Mouse (Mus musculus) testis, adult 2 months (tissue): ENCODE results near the gene Lrrc75a. TPM values are rescaled to one million over a fixed set of nuclear protein-coding genes. Genes with fewer than 3 reads are reported as not detected.

Experiments
- H3K27ac ChIP-seq: fragments of 200-500 bp; 2 replicates; pipeline ENCODE4 v1.5.1; 2012; ENCODE audit warnings: low read depth, low read length; ENCODE audit not compliant: control insufficient read depth, insufficient read depth
- H3K27me3 ChIP-seq: fragments of 200-500 bp; 2 replicates; pipeline ENCODE4 v1.6.1; 2012; ENCODE audit warnings: mild to moderate bottlenecking, low read length, moderate library complexity; ENCODE audit not compliant: control insufficient read depth, insufficient read depth
- H3K36me3 ChIP-seq: fragments of 200-500 bp; 2 replicates; pipeline ENCODE4 v1.6.1; 2012; ENCODE audit warnings: mild to moderate bottlenecking, low read length; ENCODE audit not compliant: control insufficient read depth, insufficient read depth
- H3K4me1 ChIP-seq: fragments of 200-500 bp; 2 replicates; pipeline ENCODE4 v1.6.1; 2012; ENCODE audit warnings: low read length; ENCODE audit not compliant: control insufficient read depth, insufficient read depth
- H3K4me3 ChIP-seq: fragments of 200-500 bp; 2 replicates; pipeline ENCODE4 v1.5.1; 2012; ENCODE audit warnings: low read depth, mild to moderate bottlenecking, low read length, moderate library complexity, mixed read lengths; ENCODE audit not compliant: control insufficient read depth
- CTCF ChIP-seq: fragments of 200-500 bp; IDR thresholded peaks from 2 replicates; pipeline ENCODE4 v1.5.1; 2012; ENCODE audit warnings: low read depth, mild to moderate bottlenecking, inconsistent platforms, low read length, moderate library complexity; ENCODE audit not compliant: control insufficient read depth, insufficient read depth, insufficient replicate concordance
- POLR2A ChIP-seq: fragments of 200-500 bp; IDR thresholded peaks from 2 replicates; pipeline ENCODE4 v1.6.1; 2012; ENCODE audit warnings: low read depth, mild to moderate bottlenecking, inconsistent platforms, low read length, moderate library complexity; ENCODE audit not compliant: control insufficient read depth
- polyA plus RNA-seq: library from polyadenylated mRNA; depleted of rRNA; stranded (reverse); fragments of >200 nt; gene quantifications from 2 replicates; pipeline ENCODE4 v1.2.3, GENCODE M21; 2012

The Lrrc75a gene
- polyA plus RNA-seq, 1 experiment: 8.0 TPM

- peak overlapping the region; percentile 99 for H3K4me3 ChIP-seq
- peak overlapping the region; percentile 88 for H3K27ac ChIP-seq
- no peaks in the 10 kb centered on the region for H3K27me3 ChIP-seq
- peaks cover 2% of the 10 kb centered on the region; the same call in 1 of the 2 replicates for H3K4me1 ChIP-seq
- H3K36me3 ChIP-seq: peaks cover 4% of the 10 kb centered on the region
- TF ChIP-seq POLR2A (no peak), CTCF (no peak)
Observed at GRCm38 (mm10) chr11:62601732-62602618, 46.3 kb downstream of the Lrrc75a start.

- Histone ChIP-seq H3K27me3 (no peaks in the 10 kb centered on the region), H3K27ac (no peak overlapping the region), H3K4me3 (no peak overlapping the region), H3K36me3 (no peaks in the 10 kb centered on the region), H3K4me1 (peaks cover 2% of the 10 kb centered on the region; the same call in 1 of the 2 replicates)
- TF ChIP-seq POLR2A: no peak
- TF ChIP-seq CTCF: no peak
Observed at GRCm38 (mm10) chr11:62598571-62598970, 49.8 kb downstream of the Lrrc75a start.

- H3K4me1 ChIP-seq: no peaks in the 10 kb centered on the region
- H3K27ac ChIP-seq: no peak overlapping the region
- no peaks in the 10 kb centered on the region for H3K27me3 ChIP-seq
- TF ChIP-seq CTCF (no peak), POLR2A (no peak)
- H3K4me3 ChIP-seq: no peak overlapping the region
- no peaks in the 10 kb centered on the region for H3K36me3 ChIP-seq
Observed at GRCm38 (mm10) chr11:62591904-62592575, 56.3 kb downstream of the Lrrc75a start.

GRCm38 (mm10) chr11:62591026-62591425, 57.3 kb downstream of the Lrrc75a start:
- Histone ChIP-seq H3K36me3 (no peaks in the 10 kb centered on the region), H3K27ac (no peak overlapping the region), H3K4me3 (no peak overlapping the region), H3K4me1 (no peaks in the 10 kb centered on the region), H3K27me3 (no peaks in the 10 kb centered on the region)
- TF ChIP-seq CTCF: no peak

GRCm38 (mm10) chr11:62589391-62589790, 58.9 kb downstream of the Lrrc75a start:
- Histone ChIP-seq H3K27me3 (no peaks in the 10 kb centered on the region), H3K4me3 (no peak overlapping the region), H3K27ac (no peak overlapping the region), H3K36me3 (no peaks in the 10 kb centered on the region), H3K4me1 (no peaks in the 10 kb centered on the region)
- TF ChIP-seq POLR2A: no peak

- H3K36me3 ChIP-seq: no peaks in the 10 kb centered on the region
- H3K4me3 ChIP-seq: no peak overlapping the region
- no peaks in the 10 kb centered on the region for H3K4me1 ChIP-seq
- H3K27ac ChIP-seq: no peak overlapping the region
- TF ChIP-seq CTCF (no peak), POLR2A (no peak)
- H3K27me3 ChIP-seq: no peaks in the 10 kb centered on the region
Observed at GRCm38 (mm10) chr11:62587034-62587433, 61.3 kb downstream of the Lrrc75a start.

- H3K36me3 ChIP-seq: no peaks in the 10 kb centered on the region
- no peaks in the 10 kb centered on the region for H3K27me3 ChIP-seq
- H3K4me1 ChIP-seq: no peaks in the 10 kb centered on the region
- no peak for TF ChIP-seq POLR2A
- TF ChIP-seq CTCF: no peak
- H3K27ac ChIP-seq: no peak overlapping the region
- no peak overlapping the region for H3K4me3 ChIP-seq
Observed at GRCm38 (mm10) chr11:62584671-62585206, 63.6 kb downstream of the Lrrc75a start.
